Mouse (Mus musculus) liver, embryonic 14.5 days (tissue): ENCODE measurements at regions not wholly inside any gene's neighbourhood (a gene's known extent, or its start where the extent isn't known, plus 50 kb on each side); places are given as distances from the start of the nearest gene placed in this dataset.

Source experiments
- CTCF ChIP-seq: IDR thresholded peaks from 2 replicates; pipeline ENCODE4 v1.5.1; 2016; ENCODE audit warnings: antibody characterized with exemption, low read depth, control low read depth
- EP300 ChIP-seq: IDR thresholded peaks from 2 replicates; pipeline ENCODE4 v1.6.1; 2016; ENCODE audit warnings: antibody characterized with exemption, low read depth

DNA sequence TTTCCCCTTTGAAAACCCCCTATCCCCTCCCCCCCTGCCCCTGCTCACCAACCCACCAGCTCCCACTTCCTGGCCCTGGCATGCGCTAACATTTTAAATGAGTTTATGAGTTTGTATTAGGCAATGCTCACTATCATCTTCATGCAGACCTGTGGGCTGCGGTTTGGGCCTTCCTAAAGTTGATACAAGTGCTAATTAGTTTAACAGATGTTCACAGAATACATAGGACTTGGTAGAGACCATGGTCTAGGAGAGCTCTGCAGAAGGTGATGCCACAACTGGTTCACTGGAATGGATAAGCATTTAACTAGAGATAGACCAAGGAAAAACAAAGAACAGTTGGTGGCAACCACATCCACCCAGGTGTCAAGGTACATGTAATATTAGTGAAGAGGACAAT lies 324.1 kb upstream of the Sox11 start:
- TF ChIP-seq CTCF (no peak), EP300 (peak; percentile 53)
